Mouse (Mus musculus) heart, adult 2 months (tissue): Measurements from ENCODE around the gene Nub1. TPM values are rescaled to one million over a fixed set of nuclear protein-coding genes. Genes with fewer than 3 reads are reported as not detected.

ENCODE experiments used
- DNase-seq, 2 experiments: peaks; one replicate each; pipeline ENCODE4 v3.0.0; 2021
- H3K27ac ChIP-seq: fragments of 200-600 bp; 2 replicates; pipeline ENCODE4 v1.8.1; 2022
- H3K27me3 ChIP-seq: fragments of 200-500 bp; 2 replicates; pipeline ENCODE4 v1.6.1; 2012; ENCODE audit warnings: mild to moderate bottlenecking, low read length, inconsistent platforms, mixed read lengths; ENCODE audit not compliant: control insufficient read depth, insufficient read depth
- H3K36me3 ChIP-seq: fragments of 200-500 bp; 2 replicates; pipeline ENCODE4 v1.6.1; 2012; ENCODE audit warnings: low read length, inconsistent platforms; ENCODE audit not compliant: control insufficient read depth, insufficient read depth
- H3K4me1 ChIP-seq: fragments of 200-500 bp; 2 replicates; pipeline ENCODE4 v1.6.1; 2011; ENCODE audit warnings: low read length; ENCODE audit not compliant: control insufficient read depth, insufficient read depth
- H3K4me3 ChIP-seq: fragments of 200-600 bp; 2 replicates; pipeline ENCODE4 v1.8.1; 2022
- H3K79me2 ChIP-seq: fragments of 200-500 bp; replicated peaks from 2 replicates; pipeline ENCODE4 v1.6.1; 2012; ENCODE audit warnings: mild to moderate bottlenecking, inconsistent platforms, low read length, moderate library complexity, mixed read lengths; ENCODE audit not compliant: control insufficient read depth, insufficient read depth
- H3K9ac ChIP-seq: fragments of 200-500 bp; 2 replicates; pipeline ENCODE4 v1.6.1; 2012; ENCODE audit warnings: low read depth, mild to moderate bottlenecking, control low read depth, inconsistent platforms, low read length, mixed read lengths
- CTCF ChIP-seq: fragments of 200-600 bp; IDR thresholded peaks from 2 replicates; pipeline ENCODE4 v1.8.1; 2022; ENCODE audit warnings: antibody characterized with exemption, mild to moderate bottlenecking, moderate library complexity
- EP300 ChIP-seq: fragments of 200-500 bp; IDR thresholded peaks from 2 replicates; pipeline ENCODE4 v1.6.1; 2011; ENCODE audit warnings: low read depth, low read length, control low read depth; ENCODE audit not compliant: insufficient read depth
- POLR2A ChIP-seq: fragments of 200-500 bp; IDR thresholded peaks from 2 replicates; pipeline ENCODE4 v1.6.1; 2011; ENCODE audit warnings: mild to moderate bottlenecking, low read depth, low read length, control low read depth; ENCODE audit not compliant: insufficient read depth
- WGBS: fragments of 180-500 bp; shearing (Covaris S2); methylation state at CpG from one replicate; pipeline ENCODE4 v1.1.7; 2018; 5-methylcytosine and 5-hydroxymethylcytosine counted together
- intact Hi-C: fragments of 180-260 bp; cut with DNase I; formaldehyde crosslinking; loops from one replicate; pipeline ENCODE4 v1.15.1; 2025
- polyA plus RNA-seq: library from polyadenylated mRNA; depleted of rRNA; stranded (reverse); fragments of >200 nt; gene quantifications from 2 replicates; pipeline ENCODE4 v1.2.3, GENCODE M21; 2012; rRNA removed
- total RNA-seq, 2 experiments: library from RNA; stranded (reverse); gene quantifications; 2 replicates each; pipeline ENCODE4 v1.2.3; 2021

Nub1 gene
- total and polyA plus RNA-seq, 3 experiments = 26.3 to 39.9 (median 32.2) TPM

- no peaks in the 10 kb centered on the region for H3K79me2 ChIP-seq
- H3K36me3 ChIP-seq = no peaks in the 10 kb centered on the region
- peak overlapping the region; percentile 62 for H3K4me3 ChIP-seq
- peak overlapping the region; percentile 97 for H3K27ac ChIP-seq
- intact Hi-C loops = loop anchor here (1.0 to 5.0 kb wide), 4 partner anchors 30 to 262 kb away; partner anchors contain the start of gene Nub1
- peaks cover 4% of the 10 kb centered on the region for H3K4me1 ChIP-seq
- H3K9ac ChIP-seq = peak overlapping the region; percentile 89
- peak; percentile 92 to 93 for DNase-seq
- no peaks in the 10 kb centered on the region for H3K27me3 ChIP-seq
- TF ChIP-seq CTCF = peak; percentile 73
- TF ChIP-seq POLR2A = peak; percentile 81
- no peak for TF ChIP-seq EP300
- 3% methylated on average over 55 of the region's 59 CpGs for WGBS
Observed at GRCm38 (mm10) chr5:24750321-24751304, 65.3 kb downstream of the Nub1 start.

DNA sequence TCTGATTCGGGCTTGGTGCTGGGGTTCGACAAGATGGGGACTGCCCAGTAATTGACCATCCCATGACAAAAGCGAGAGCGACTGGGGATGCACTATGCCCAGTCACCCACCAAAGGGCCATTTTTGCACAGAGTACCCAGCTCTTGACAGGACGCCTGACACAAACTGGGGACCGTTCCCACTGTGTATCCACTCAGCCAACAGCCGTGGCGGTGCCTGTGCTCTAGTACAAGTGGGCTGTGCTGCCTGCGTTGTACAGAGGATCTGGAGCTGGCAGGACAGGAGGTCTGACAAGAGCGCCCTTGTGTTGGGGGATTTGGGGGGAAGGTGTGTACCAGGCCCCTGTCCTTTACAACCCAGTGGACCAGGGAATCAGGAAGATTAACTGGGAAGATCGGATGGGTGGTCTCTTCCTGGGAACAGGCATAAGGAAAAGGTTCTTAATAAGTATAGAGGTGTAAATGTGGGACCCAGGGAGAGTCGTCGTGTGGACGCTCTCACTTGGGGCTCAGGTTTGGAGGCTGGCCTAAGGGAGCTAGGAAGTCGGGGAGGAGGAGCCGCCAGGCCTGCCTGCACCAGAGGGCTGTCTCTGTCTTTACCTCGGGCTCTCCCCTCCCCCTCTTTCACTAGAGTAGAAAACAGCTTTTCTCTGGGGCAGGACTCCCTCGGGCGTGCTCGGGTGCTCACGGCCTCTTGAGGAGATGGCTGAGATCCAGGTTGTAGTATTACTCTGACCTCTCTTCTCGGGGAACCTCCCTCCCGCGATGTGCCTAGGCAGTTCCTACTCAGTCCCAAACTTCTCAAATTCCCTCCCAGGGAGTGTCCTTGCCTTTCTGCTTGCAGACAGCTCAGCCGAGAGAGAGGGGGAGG, 66.2 kb downstream of the Nub1 start:
- intact Hi-C loops = loop anchor here (2.0 to 5.0 kb wide), 3 partner anchors 29 to 261 kb away; no protein-coding TSS in a partner anchor
- no peaks in the 10 kb centered on the region for H3K27me3 ChIP-seq

GRCm38 (mm10) chr5:24752175-24752498, 66.8 kb downstream of the Nub1 start:
- TF ChIP-seq CTCF = no peak
- no peak for TF ChIP-seq POLR2A
- no peak for TF ChIP-seq EP300
- Histone ChIP-seq H3K9ac (peak overlapping the region; percentile 89), H3K4me3 (no peak overlapping the region), H3K27ac (peak overlapping the region; percentile 97), H3K27me3 (no peaks in the 10 kb centered on the region), H3K79me2 (no peaks in the 10 kb centered on the region), H3K4me1 (peaks cover 4% of the 10 kb centered on the region), H3K36me3 (no peaks in the 10 kb centered on the region)
- intact Hi-C loops = loop anchor here (5.0 kb wide), 2 partner anchors 150 to 260 kb away; no protein-coding TSS in a partner anchor
- whole genome bisulfite sequencing = 14% methylated on average over 2 of the region's 2 CpGs
- DNase-seq = no peak

More for the DNA sequence above, 66.2 kb downstream of the Nub1 start:
- H3K36me3 ChIP-seq = no peaks in the 10 kb centered on the region
- H3K4me1 ChIP-seq = peaks cover 4% of the 10 kb centered on the region
- peak overlapping the region; percentile 89 for H3K9ac ChIP-seq
- H3K79me2 ChIP-seq = no peaks in the 10 kb centered on the region
- WGBS = 4% methylated on average over 25 of the region's 25 CpGs
- H3K4me3 ChIP-seq = peak overlapping the region; percentile 62
- DNase-seq = peak; percentile 64 to 67
- TF ChIP-seq POLR2A = peak; percentile 72
- no peak for TF ChIP-seq EP300
- H3K27ac ChIP-seq = peak overlapping the region; percentile 97

- no peaks in the 10 kb centered on the region for H3K27me3 ChIP-seq
- no peak overlapping the region for H3K27ac ChIP-seq
- peaks cover 3% of the 10 kb centered on the region; the same call in 1 of the 2 replicates for H3K4me1 ChIP-seq
- H3K36me3 ChIP-seq = no peaks in the 10 kb centered on the region
- no peak overlapping the region for H3K9ac ChIP-seq
- TF ChIP-seq POLR2A (no peak), EP300 (no peak), CTCF (no peak)
- no peaks in the 10 kb centered on the region for H3K79me2 ChIP-seq
- intact Hi-C loops = no loop called here
- WGBS = 66% methylated on average over 3 of the region's 3 CpGs
- no peak for DNase-seq
- no peak overlapping the region for H3K4me3 ChIP-seq
Observed at GRCm38 (mm10) chr5:24756931-24757330, 71.6 kb downstream of the Nub1 start.

- Histone ChIP-seq H3K4me1 (no peaks in the 10 kb centered on the region), H3K27me3 (no peaks in the 10 kb centered on the region), H3K9ac (no peak within 1 kb of the TSS), H3K4me3 (no peak within 1 kb of the TSS), H3K27ac (no peak within 1 kb of the TSS), H3K36me3 (no peaks in the 10 kb centered on the region), H3K79me2 (no peaks in the 10 kb centered on the region)
- TF ChIP-seq CTCF (no peak), POLR2A (no peak), EP300 (no peak)
- WGBS = 54% methylated on average over 18 of the region's 18 CpGs
- intact Hi-C loops = no loop called here
- no peak for DNase-seq
Observed at GRCm38 (mm10) chr5:24757816-24758215, 72.5 kb downstream of the Nub1 start, which contains the start of gene Crygn. TSS of gene Crygn (minus strand) at chr5:24758008.

Other genes with a start within 250 kb of the Nub1 start
- gene Fastk, start 240.2 kb upstream of the Nub1 start, total RNA-seq = 100 to 1,000 TPM; 287 to 328 TPM
- gene Fastk, start 240.2 kb upstream of the Nub1 start, polyA plus RNA-seq = 609 and 613 TPM in 2 replicates
- 10 to 100 TPM; 10.4 to 13.9 TPM for gene Tmub1, start 237.7 kb upstream of the Nub1 start, total RNA-seq
- 28.5 and 34.0 TPM in 2 replicates for gene Tmub1, start 237.7 kb upstream of the Nub1 start, polyA plus RNA-seq
- 100 to 1,000 TPM in 1 of 2 experiments, 10 to 100 TPM in 1; 88.4 to 103 TPM for gene Agap3, start 233.4 kb upstream of the Nub1 start, total RNA-seq
- gene Agap3, start 233.4 kb upstream of the Nub1 start, polyA plus RNA-seq = 78.1 and 102 TPM in 2 replicates
- gene Gbx1, start 158.3 kb upstream of the Nub1 start, total RNA-seq = not detected
- 0.06 TPM in 1 of 2 replicates, not detected in the other for gene Gbx1, start 158.3 kb upstream of the Nub1 start, polyA plus RNA-seq
- gene Asb10, start 144.6 kb upstream of the Nub1 start, total RNA-seq = 10 to 100 TPM; 80.8 to 93.5 TPM
- gene Asb10, start 144.6 kb upstream of the Nub1 start, polyA plus RNA-seq = 138 and 163 TPM in 2 replicates
- not detected for gene 4931409K22Rik, start 128.7 kb upstream of the Nub1 start, total RNA-seq
- gene 4931409K22Rik, start 128.7 kb upstream of the Nub1 start, polyA plus RNA-seq = 0.06 TPM in 1 of 2 replicates, not detected in the other
- gene Abcf2, start 108.1 kb upstream of the Nub1 start, total RNA-seq = 10 to 100 TPM; 52.5 to 55.8 TPM
- 43.3 and 57.2 TPM in 2 replicates for gene Abcf2, start 108.1 kb upstream of the Nub1 start, polyA plus RNA-seq
- gene Chpf2, start 98.8 kb upstream of the Nub1 start, total RNA-seq = 1 to 10 TPM; 7.5 to 9.0 TPM
- 9.9 and 12.3 TPM in 2 replicates for gene Chpf2, start 98.8 kb upstream of the Nub1 start, polyA plus RNA-seq
- 10 to 100 TPM; 58.7 to 61.8 TPM for gene Smarcd3, start 61.1 kb upstream of the Nub1 start, total RNA-seq
- 60.2 and 61.0 TPM in 2 replicates for gene Smarcd3, start 61.1 kb upstream of the Nub1 start, polyA plus RNA-seq
- gene Wdr86, start 45.2 kb downstream of the Nub1 start, total RNA-seq = 1 to 10 TPM in 1 of 2 experiments, under 1 TPM in 1; 0.43 to 1.0 TPM
- 0.73 and 1.4 TPM in 2 replicates for gene Wdr86, start 45.2 kb downstream of the Nub1 start, polyA plus RNA-seq
- not detected for gene Crygn, start 72.5 kb downstream of the Nub1 start, total RNA-seq
- not detected in 2 replicates for gene Crygn, start 72.5 kb downstream of the Nub1 start, polyA plus RNA-seq
- 10 to 100 TPM; 76.9 to 87.4 TPM for gene Rheb, start 157.1 kb downstream of the Nub1 start, total RNA-seq
- gene Rheb, start 157.1 kb downstream of the Nub1 start, polyA plus RNA-seq = 29.1 and 51.5 TPM in 2 replicates